Mouse (Mus musculus) gastrocnemius, postnatal 25 days (tissue): Measurements from ENCODE around the gene Ikzf5. TPM values are rescaled to one million over a fixed set of nuclear protein-coding genes. Genes with fewer than 3 reads are reported as not detected.

Experiments used
- DNase-seq: peaks from one replicate; pipeline ENCODE4 v3.0.0; 2022
- total RNA-seq, 2 experiments: library from RNA; stranded (reverse); gene quantifications; 1 replicate in 1 of 2; 2 replicates in 1 of 2; pipeline ENCODE4 v1.2.3; 2021

Ikzf5 gene
- total RNA-seq, 2 experiments from 2014 or later, result 20.8 to 22.2 TPM

GRCm38 (mm10) chr7:131356105-131356504 lies 54.2 kb downstream of the Ikzf5 start:
- no peak for DNase-seq

- DNase-seq, result peak; percentile 14
Measured at GRCm38 (mm10) chr7:131345856-131346541, 64.3 kb downstream of the Ikzf5 start.

Other genes with a start within 250 kb of the Ikzf5 start
- not detected for gene 5430419D17Rik, start 236.1 kb downstream of the Ikzf5 start, total RNA-seq
- under 1 TPM; 0.19 to 0.31 TPM for gene Cuzd1, start 88.2 kb downstream of the Ikzf5 start, total RNA-seq
- not detected for gene Fam24b, start 81.0 kb downstream of the Ikzf5 start, total RNA-seq
- gene Fam24a, start 76.7 kb downstream of the Ikzf5 start, total RNA-seq, result not detected
- gene 2310057M21Rik, start 47.8 kb downstream of the Ikzf5 start, total RNA-seq, result 10 to 100 TPM; 17.4 to 18.5 TPM
- gene Pstk, start 39.4 kb downstream of the Ikzf5 start, total RNA-seq, result 10 to 100 TPM; 35.7 to 37.9 TPM
- gene Acadsb, start 80 bp upstream of the Ikzf5 start, total RNA-seq, result 100 to 1,000 TPM; 120 to 130 TPM
- gene Hmx3, start 132.3 kb upstream of the Ikzf5 start, total RNA-seq, result not detected
- gene Hmx2, start 138.3 kb upstream of the Ikzf5 start, total RNA-seq, result not detected
- gene Bub3, start 149.7 kb upstream of the Ikzf5 start, total RNA-seq, result 10 to 100 TPM; 28.9 to 32.8 TPM